Mouse (Mus musculus) embryonic facial prominence, embryonic 15.5 days (tissue): Measurements from ENCODE around the gene Usp19. TPM values are rescaled to one million over a fixed set of nuclear protein-coding genes. Genes with fewer than 3 reads are reported as not detected.

Source experiments
- ATAC-seq: fragments of 200-750 bp; cut with Nextera tagmentation; 2 replicates; pipeline ENCODE4 v1.8.0; 2017; ENCODE audit warnings: low read depth, moderate TSS enrichment; ENCODE audit not compliant: insufficient number of reproducible peaks, low FRiP score, low TSS enrichment
- H3K27ac ChIP-seq: fragments of 300-500 bp; sonication (generic); replicated peaks from 2 replicates; pipeline ENCODE4 v1.5.1; 2015; ENCODE audit warnings: mild to moderate bottlenecking, inconsistent platforms
- H3K27me3 ChIP-seq: fragments of 300-500 bp; sonication (generic); 2 replicates; pipeline ENCODE4 v1.6.1; 2015; ENCODE audit warnings: inconsistent platforms
- H3K36me3 ChIP-seq: fragments of 300-500 bp; sonication (generic); 2 replicates; pipeline ENCODE4 v1.6.1; 2015; ENCODE audit warnings: mild to moderate bottlenecking, inconsistent platforms
- H3K4me1 ChIP-seq: fragments of 300-500 bp; sonication (generic); 2 replicates; pipeline ENCODE4 v1.6.1; 2015; ENCODE audit warnings: inconsistent platforms
- H3K4me2 ChIP-seq: fragments of 300-500 bp; sonication (generic); replicated peaks from 2 replicates; pipeline ENCODE4 v1.6.1; 2015; ENCODE audit warnings: mild to moderate bottlenecking, inconsistent platforms
- H3K4me3 ChIP-seq: fragments of 300-500 bp; sonication (generic); replicated peaks from 2 replicates; pipeline ENCODE4 v1.5.1; 2015; ENCODE audit warnings: mild to moderate bottlenecking, inconsistent platforms
- H3K9ac ChIP-seq: fragments of 300-500 bp; sonication (generic); 2 replicates; pipeline ENCODE4 v1.6.1; 2015; ENCODE audit warnings: inconsistent platforms
- H3K9me3 ChIP-seq: fragments of 300-500 bp; sonication (generic); replicated peaks from 2 replicates; pipeline ENCODE4 v1.6.1; 2016; ENCODE audit warnings: inconsistent platforms
- WGBS: fragments of 180-500 bp; shearing (Covaris S2); methylation state at CpG from one replicate; pipeline ENCODE4 v1.1.7; 2015; 5-methylcytosine and 5-hydroxymethylcytosine counted together
- polyA plus RNA-seq: library from polyadenylated mRNA; unstranded; fragments of >200 nt; fragmentation: Nextera tagmentation; extraction: Ambion mirVana; gene quantifications from 2 replicates; pipeline ENCODE4 v1.2.1, GENCODE M21; 2015

Usp19 gene
- polyA plus RNA-seq, 1 experiment from 2014 or later = 75.4 TPM

DNA sequence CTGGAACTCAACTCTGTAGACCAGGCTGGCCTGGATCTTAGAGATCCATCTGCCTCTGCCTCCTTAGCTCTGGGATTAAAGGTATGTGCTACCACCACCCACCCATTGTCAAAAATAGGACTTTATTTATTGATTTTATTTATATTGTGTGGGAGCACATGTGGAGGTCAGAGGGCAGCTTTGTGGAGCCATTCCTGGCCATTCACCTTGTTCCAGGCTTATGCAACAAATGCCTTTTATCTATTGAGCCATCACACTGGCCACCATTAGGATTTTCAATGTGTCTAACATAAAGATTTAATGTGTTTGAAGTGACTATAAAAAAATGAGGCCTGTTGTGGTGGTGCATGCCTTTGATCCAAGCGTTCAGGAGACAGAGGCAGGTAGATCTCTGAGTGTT lies 41.1 kb downstream of the Usp19 start:
- Histone ChIP-seq H3K4me2 (no peak overlapping the region), H3K4me1 (no peaks in the 10 kb centered on the region), H3K36me3 (peaks cover 79% of the 10 kb centered on the region), H3K4me3 (no peak overlapping the region), H3K9me3 (no peaks in the 10 kb centered on the region), H3K9ac (no peak overlapping the region), H3K27ac (no peak overlapping the region), H3K27me3 (no peaks in the 10 kb centered on the region)
- WGBS = 84% methylated on average over 1 of the region's 1 CpGs
- no peak for ATAC-seq

GRCm38 (mm10) chr9:108540846-108541245 lies 50.4 kb downstream of the Usp19 start:
- H3K36me3 ChIP-seq = peaks cover 86% of the 10 kb centered on the region
- H3K27me3 ChIP-seq = no peaks in the 10 kb centered on the region
- no peak overlapping the region for H3K4me2 ChIP-seq
- H3K4me3 ChIP-seq = no peak overlapping the region
- no peaks in the 10 kb centered on the region for H3K4me1 ChIP-seq
- no peaks in the 10 kb centered on the region for H3K9me3 ChIP-seq
- no peak for ATAC-seq
- no peak overlapping the region for H3K9ac ChIP-seq
- no peak overlapping the region for H3K27ac ChIP-seq

DNA sequence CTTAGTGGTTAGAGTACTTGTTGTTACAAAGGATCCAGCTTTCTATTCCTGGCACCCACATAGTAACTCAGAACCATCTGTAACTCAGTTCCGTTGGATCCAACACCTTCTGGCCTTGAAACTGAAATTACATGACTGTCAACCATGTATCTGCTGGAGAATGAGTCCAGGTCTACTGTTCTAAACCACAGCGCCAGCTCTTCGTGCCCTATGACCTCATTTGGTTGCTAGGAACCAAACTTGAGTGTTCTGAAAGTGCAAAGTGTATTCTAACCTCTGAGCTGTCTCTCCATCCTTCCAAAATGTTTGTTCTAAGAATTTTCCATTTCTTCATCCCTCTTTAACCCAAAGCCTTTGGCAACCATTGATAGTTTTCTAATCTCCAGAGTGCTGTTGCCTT lies 55.6 kb downstream of the Usp19 start:
- no peak overlapping the region for H3K4me3 ChIP-seq
- H3K27me3 ChIP-seq = no peaks in the 10 kb centered on the region
- ATAC-seq = no peak
- H3K36me3 ChIP-seq = peaks cover 81% of the 10 kb centered on the region
- H3K4me1 ChIP-seq = no peaks in the 10 kb centered on the region
- no peak overlapping the region for H3K27ac ChIP-seq
- H3K9me3 ChIP-seq = no peaks in the 10 kb centered on the region
- 91% methylated on average over 3 of the region's 3 CpGs for WGBS
- H3K9ac ChIP-seq = no peak overlapping the region
- no peak overlapping the region for H3K4me2 ChIP-seq

DNA sequence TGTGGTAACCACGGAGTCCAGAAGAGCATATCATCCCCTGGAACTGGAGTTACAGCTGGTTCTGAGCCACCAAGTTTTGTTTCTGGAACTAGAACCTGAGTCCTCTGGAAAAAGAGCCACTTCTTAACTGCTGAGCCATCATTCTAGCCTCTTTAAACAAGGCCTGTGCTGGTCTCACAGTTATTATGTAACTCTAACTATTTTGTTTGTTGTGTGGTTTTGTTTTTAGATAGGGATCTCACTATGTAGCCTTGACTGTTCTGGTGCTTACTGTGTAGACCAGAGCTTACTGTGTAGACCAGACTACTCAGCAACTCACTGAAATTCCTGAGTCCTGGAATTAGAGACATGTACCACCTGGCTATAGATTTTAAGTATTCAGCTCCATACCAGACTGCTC lies 56.5 kb downstream of the Usp19 start:
- Histone ChIP-seq H3K4me3 (no peak overlapping the region), H3K27ac (no peak overlapping the region), H3K9ac (no peak overlapping the region), H3K36me3 (peaks cover 76% of the 10 kb centered on the region), H3K9me3 (no peaks in the 10 kb centered on the region), H3K4me2 (no peak overlapping the region), H3K27me3 (no peaks in the 10 kb centered on the region), H3K4me1 (no peaks in the 10 kb centered on the region)
- 89% methylated on average over 1 of the region's 1 CpGs for WGBS
- ATAC-seq = no peak

Other genes starting within 250 kb of the Usp19 start
- gene Dag1, start 226.6 kb upstream of the Usp19 start, polyA plus RNA-seq = 84.0 and 85.9 TPM in 2 replicates
- gene Nicn1, start 200.2 kb upstream of the Usp19 start, polyA plus RNA-seq = 41.7 and 42.9 TPM in 2 replicates
- 10.8 and 11.2 TPM in 2 replicates for gene Amt, start 193.7 kb upstream of the Usp19 start, polyA plus RNA-seq
- gene Rhoa, start 184.5 kb upstream of the Usp19 start, polyA plus RNA-seq = 452 and 468 TPM in 2 replicates
- gene Tcta, start 184.4 kb upstream of the Usp19 start, polyA plus RNA-seq = 41.3 and 51.6 TPM in 2 replicates
- gene Gpx1, start 151.7 kb upstream of the Usp19 start, polyA plus RNA-seq = 713 and 715 TPM in 2 replicates
- 97.5 and 99.4 TPM in 2 replicates for gene Usp4, start 142.7 kb upstream of the Usp19 start, polyA plus RNA-seq
- 1.0 and 1.1 TPM in 2 replicates for gene 1700102P08Rik, start 97.8 kb upstream of the Usp19 start, polyA plus RNA-seq
- gene Ccdc36, start 62.1 kb upstream of the Usp19 start, polyA plus RNA-seq = 1.2 and 1.3 TPM in 2 replicates
- gene BC048562, start 54.1 kb upstream of the Usp19 start, polyA plus RNA-seq = not detected in 2 replicates
- 58.6 and 60.7 TPM in 2 replicates for gene Ccdc71, start 30.1 kb upstream of the Usp19 start, polyA plus RNA-seq
- 33.4 and 35.7 TPM in 2 replicates for gene Klhdc8b, start 29.0 kb upstream of the Usp19 start, polyA plus RNA-seq
- gene Lamb2, start 10.9 kb upstream of the Usp19 start, polyA plus RNA-seq = 70.2 and 71.7 TPM in 2 replicates
- 114 and 117 TPM in 2 replicates for gene Qars, start 17.1 kb downstream of the Usp19 start, polyA plus RNA-seq
- 110 and 125 TPM in 2 replicates for gene Qrich1, start 26.2 kb downstream of the Usp19 start, polyA plus RNA-seq
- 172 and 173 TPM in 2 replicates for gene Impdh2, start 69.7 kb downstream of the Usp19 start, polyA plus RNA-seq
- 63.8 and 65.6 TPM in 2 replicates for gene Ndufaf3, start 76.8 kb downstream of the Usp19 start, polyA plus RNA-seq
- gene Dalrd3, start 79.3 kb downstream of the Usp19 start, polyA plus RNA-seq = 137 and 139 TPM in 2 replicates
- gene Wdr6, start 88.1 kb downstream of the Usp19 start, polyA plus RNA-seq = 89.6 and 93.7 TPM in 2 replicates
- 10.4 and 12.2 TPM in 2 replicates for gene P4htm, start 107.1 kb downstream of the Usp19 start, polyA plus RNA-seq
- 46.9 and 49.5 TPM in 2 replicates for gene Arih2, start 158.8 kb downstream of the Usp19 start, polyA plus RNA-seq
- gene Slc25a20, start 171.5 kb downstream of the Usp19 start, polyA plus RNA-seq = 36.5 and 37.7 TPM in 2 replicates
- 29.0 and 30.7 TPM in 2 replicates for gene Prkar2a, start 198.7 kb downstream of the Usp19 start, polyA plus RNA-seq